Mouse (Mus musculus) midbrain, embryonic 14.5 days (tissue): ENCODE results near the gene Arhgap1. TPM values are rescaled to one million over a fixed set of nuclear protein-coding genes. Genes with fewer than 3 reads are reported as not detected.

Source experiments
- ATAC-seq: fragments of 200-750 bp; cut with Nextera tagmentation; 2 replicates; pipeline ENCODE4 v1.8.0; 2017; ENCODE audit warnings: moderate number of reproducible peaks, moderate library complexity; ENCODE audit not compliant: low FRiP score, low TSS enrichment
- DNase-seq: peaks from one replicate; pipeline ENCODE4 v3.0.0-alpha.2; 2015
- H3K27ac ChIP-seq: fragments of 300-500 bp; sonication (generic); replicated peaks from 2 replicates; pipeline ENCODE4 v1.5.1; 2014; ENCODE audit warnings: mild to moderate bottlenecking, low read depth, low read length, moderate library complexity
- H3K27me3 ChIP-seq: fragments of 300-500 bp; sonication (generic); 2 replicates; pipeline ENCODE4 v1.6.1; 2014; ENCODE audit warnings: low read length, control low read depth, mixed read lengths; ENCODE audit not compliant: control insufficient read depth, insufficient read depth
- H3K36me3 ChIP-seq: fragments of 300-500 bp; sonication (generic); 2 replicates; pipeline ENCODE4 v1.6.1; 2014; ENCODE audit warnings: low read length, control low read depth; ENCODE audit not compliant: control insufficient read depth, insufficient read depth
- H3K4me1 ChIP-seq: fragments of 300-500 bp; sonication (generic); 2 replicates; pipeline ENCODE4 v1.6.1; 2014; ENCODE audit warnings: mild to moderate bottlenecking, antibody characterized with exemption, low read length, control low read depth; ENCODE audit not compliant: control insufficient read depth, insufficient read depth
- H3K4me2 ChIP-seq: fragments of 300-500 bp; sonication (generic); 2 replicates; pipeline ENCODE4 v1.6.1; 2014; ENCODE audit warnings: mild to moderate bottlenecking, low read length, moderate library complexity
- H3K4me3 ChIP-seq: fragments of 300-500 bp; sonication (generic); replicated peaks from 2 replicates; pipeline ENCODE4 v1.5.1; 2014; ENCODE audit warnings: low read depth, low read length
- H3K9ac ChIP-seq: fragments of 300-500 bp; sonication (generic); replicated peaks from 2 replicates; pipeline ENCODE4 v1.6.1; 2014; ENCODE audit warnings: mild to moderate bottlenecking, low read length, moderate library complexity
- H3K9me3 ChIP-seq: fragments of 300-500 bp; sonication (generic); 2 replicates; pipeline ENCODE4 v1.6.1; 2016; ENCODE audit warnings: low read length, control low read depth, mixed read lengths; ENCODE audit not compliant: control insufficient read depth
- WGBS: fragments of 180-500 bp; shearing (Covaris S2); extraction: QIAGEN DNeasy Blood & Tissue Kit; methylation state at CpG from one replicate; pipeline ENCODE4 v1.1.7; 2014; 5-methylcytosine and 5-hydroxymethylcytosine counted together
- polyA plus RNA-seq: library from polyadenylated mRNA; unstranded; fragments of >200 nt; fragmentation: Nextera tagmentation; extraction: Ambion mirVana; gene quantifications from 2 replicates; pipeline ENCODE4 v1.2.1, GENCODE M21; 2014

Gene Arhgap1
- polyA plus RNA-seq, 1 experiment from 2014 or later, result 101 TPM

DNA sequence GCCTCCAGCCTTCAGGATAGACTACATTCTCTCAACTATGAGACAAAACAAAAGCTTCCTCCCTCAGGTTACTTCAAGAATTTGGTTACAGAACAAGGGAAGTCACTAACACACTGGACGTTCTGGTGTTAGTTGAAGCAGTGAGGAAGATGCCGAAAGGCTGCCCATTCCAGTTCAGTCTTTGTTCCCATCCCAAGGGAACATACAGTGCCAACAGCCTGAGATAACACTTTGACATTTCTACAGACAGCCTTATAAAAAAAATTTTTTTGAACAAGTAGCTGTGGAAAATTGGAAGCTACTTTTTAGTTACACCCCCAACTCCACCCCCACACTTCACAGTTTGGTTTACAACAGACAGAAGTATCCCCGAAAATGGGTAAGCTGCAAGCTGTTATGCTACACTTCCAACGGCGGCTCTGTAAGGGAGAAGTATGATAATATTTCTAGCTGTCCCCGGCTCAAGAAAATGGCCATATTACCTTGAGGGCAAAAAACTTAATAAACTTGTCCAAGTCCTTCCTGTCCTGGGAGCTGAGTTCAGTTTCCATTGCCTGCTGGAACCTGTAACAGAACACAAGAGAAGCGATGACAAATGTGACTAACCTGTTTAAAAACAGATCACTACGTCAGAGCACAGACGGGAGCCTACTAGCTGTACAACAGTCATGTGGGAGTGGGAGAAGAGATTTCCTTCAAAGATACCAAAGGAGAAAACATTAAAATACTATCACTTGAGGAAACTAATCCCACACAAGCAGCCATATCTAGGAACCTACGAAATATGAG, 46.0 kb downstream of the Arhgap1 start:
- Histone ChIP-seq H3K27ac (no peak overlapping the region), H3K27me3 (no peaks in the 10 kb centered on the region), H3K36me3 (peaks cover 35% of the 10 kb centered on the region), H3K9me3 (no peaks in the 10 kb centered on the region), H3K9ac (no peak overlapping the region), H3K4me1 (no peaks in the 10 kb centered on the region), H3K4me3 (no peak overlapping the region), H3K4me2 (no peak overlapping the region)
- WGBS, result 94% methylated on average over 10 of the region's 10 CpGs
- DNase-seq (no peak), ATAC-seq (no peak)

- H3K4me1 ChIP-seq, result no peaks in the 10 kb centered on the region
- no peaks in the 10 kb centered on the region for H3K9me3 ChIP-seq
- H3K36me3 ChIP-seq, result peaks cover 30% of the 10 kb centered on the region
- H3K27me3 ChIP-seq, result no peaks in the 10 kb centered on the region
- 88% methylated on average over 1 of the region's 1 CpGs for WGBS
- no peak for ATAC-seq
- H3K27ac ChIP-seq, result no peak overlapping the region
- H3K4me2 ChIP-seq, result no peak overlapping the region
- H3K4me3 ChIP-seq, result no peak overlapping the region
- H3K9ac ChIP-seq, result no peak overlapping the region
- no peak for DNase-seq
Observed at GRCm38 (mm10) chr2:91696225-91696590, 46.5 kb downstream of the Arhgap1 start.

DNA sequence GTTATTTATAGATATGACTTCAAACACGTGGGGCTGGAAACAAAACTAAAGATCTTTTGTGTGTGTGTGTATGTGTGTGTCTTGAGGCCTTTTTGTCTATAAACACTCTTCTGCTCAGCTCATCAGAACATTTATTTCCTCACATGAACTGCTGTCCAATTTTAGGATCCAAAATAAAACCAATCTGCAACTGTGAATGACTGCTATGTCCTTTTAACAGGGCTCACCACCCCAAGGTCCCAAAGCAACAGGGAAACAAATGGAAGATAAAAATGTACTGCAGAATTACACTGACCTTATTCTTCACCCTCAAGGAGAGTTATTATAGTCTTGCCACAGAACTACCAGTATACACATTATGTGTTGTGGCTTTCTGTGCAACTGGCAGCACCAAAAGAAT, 49.6 kb downstream of the Arhgap1 start:
- no peak for ATAC-seq
- 86% methylated on average over 1 of the region's 1 CpGs for WGBS

DNA sequence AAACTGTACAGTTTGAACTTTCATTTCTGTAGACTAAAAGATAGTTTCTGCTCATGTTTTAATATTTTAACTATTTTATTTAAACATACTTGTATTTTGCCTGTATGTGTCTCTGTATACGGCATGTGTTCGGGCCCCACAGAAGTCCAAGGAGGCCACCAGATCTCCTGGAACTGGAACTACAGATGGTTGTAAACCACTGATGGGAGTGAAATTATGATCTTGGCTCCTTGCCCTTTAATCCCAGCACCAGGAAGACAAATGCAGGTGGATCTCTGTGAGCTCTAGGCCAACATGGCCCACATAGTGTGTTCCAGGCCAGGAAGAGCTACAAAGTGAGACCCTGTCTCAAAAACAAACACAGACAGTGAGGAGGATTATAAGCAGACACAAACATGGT, 51.7 kb downstream of the Arhgap1 start:
- no peak for DNase-seq
- no peaks in the 10 kb centered on the region for H3K27me3 ChIP-seq
- ATAC-seq, result no peak
- no peak overlapping the region for H3K4me3 ChIP-seq
- 97% methylated on average over 2 of the region's 2 CpGs for WGBS
- no peaks in the 10 kb centered on the region for H3K4me1 ChIP-seq
- no peak overlapping the region for H3K27ac ChIP-seq
- no peak overlapping the region for H3K4me2 ChIP-seq
- H3K36me3 ChIP-seq, result no peaks in the 10 kb centered on the region
- H3K9ac ChIP-seq, result no peak overlapping the region
- H3K9me3 ChIP-seq, result no peaks in the 10 kb centered on the region

More for the DNA sequence above, 49.6 kb downstream of the Arhgap1 start:
- Histone ChIP-seq H3K27ac (no peak overlapping the region), H3K4me1 (no peaks in the 10 kb centered on the region), H3K9me3 (no peaks in the 10 kb centered on the region), H3K27me3 (no peaks in the 10 kb centered on the region), H3K4me2 (no peak overlapping the region), H3K9ac (no peak overlapping the region), H3K4me3 (no peak overlapping the region), H3K36me3 (peaks cover 11% of the 10 kb centered on the region)
- no peak for DNase-seq

DNA sequence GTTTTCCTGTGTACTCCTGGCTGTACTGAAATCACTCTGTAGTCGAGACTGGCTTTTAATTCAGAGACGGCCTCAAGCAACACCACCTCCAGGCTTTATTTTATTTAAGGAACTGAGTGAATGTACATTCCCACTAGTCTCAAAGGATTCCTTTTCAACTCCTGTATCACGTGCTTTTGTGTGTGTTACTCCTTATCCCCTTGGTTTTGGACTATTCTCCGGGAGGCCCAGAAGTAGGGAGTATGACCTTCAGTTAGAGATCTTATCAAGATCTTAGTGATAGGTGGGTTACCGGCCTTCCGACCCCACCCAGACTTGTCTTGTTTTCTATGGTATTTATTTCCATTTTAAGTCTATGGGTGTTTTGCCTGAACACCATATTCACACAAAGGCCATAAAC, 56.1 kb downstream of the Arhgap1 start:
- no peaks in the 10 kb centered on the region for H3K9me3 ChIP-seq
- H3K4me1 ChIP-seq, result peaks cover 10% of the 10 kb centered on the region
- ATAC-seq, result no peak
- DNase-seq, result no peak
- no peaks in the 10 kb centered on the region for H3K36me3 ChIP-seq
- H3K4me2 ChIP-seq, result no peak overlapping the region
- no peak overlapping the region for H3K9ac ChIP-seq
- no peaks in the 10 kb centered on the region for H3K27me3 ChIP-seq
- H3K27ac ChIP-seq, result no peak overlapping the region
- H3K4me3 ChIP-seq, result no peak overlapping the region
- 88% methylated on average over 6 of the region's 6 CpGs for WGBS

DNA sequence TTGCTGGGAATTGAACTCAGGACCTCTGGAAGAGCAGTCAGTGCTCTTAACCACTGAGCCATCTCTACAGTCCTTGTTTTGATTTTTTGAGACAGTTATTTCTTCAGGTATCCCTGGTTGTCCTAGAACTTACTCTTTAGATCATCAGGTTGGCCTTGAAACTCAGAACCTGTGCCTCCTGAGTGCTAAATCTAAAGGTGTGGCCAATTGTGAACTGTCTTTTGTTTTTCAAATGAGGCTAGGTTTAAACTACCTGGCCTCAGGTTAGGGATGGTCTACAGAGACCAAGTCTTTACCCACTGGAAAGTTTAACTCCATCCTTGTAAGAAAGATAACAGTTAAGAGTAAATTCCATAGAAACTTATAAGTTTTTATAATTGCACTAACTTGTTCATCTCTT, 56.8 kb downstream of the Arhgap1 start:
- ATAC-seq, result no peak
- no peak overlapping the region for H3K4me3 ChIP-seq
- no peaks in the 10 kb centered on the region for H3K27me3 ChIP-seq
- peaks cover 12% of the 10 kb centered on the region for H3K4me1 ChIP-seq
- H3K27ac ChIP-seq, result no peak overlapping the region
- H3K9ac ChIP-seq, result no peak overlapping the region
- H3K4me2 ChIP-seq, result no peak overlapping the region
- H3K36me3 ChIP-seq, result no peaks in the 10 kb centered on the region
- DNase-seq, result no peak
- no peaks in the 10 kb centered on the region for H3K9me3 ChIP-seq

DNA sequence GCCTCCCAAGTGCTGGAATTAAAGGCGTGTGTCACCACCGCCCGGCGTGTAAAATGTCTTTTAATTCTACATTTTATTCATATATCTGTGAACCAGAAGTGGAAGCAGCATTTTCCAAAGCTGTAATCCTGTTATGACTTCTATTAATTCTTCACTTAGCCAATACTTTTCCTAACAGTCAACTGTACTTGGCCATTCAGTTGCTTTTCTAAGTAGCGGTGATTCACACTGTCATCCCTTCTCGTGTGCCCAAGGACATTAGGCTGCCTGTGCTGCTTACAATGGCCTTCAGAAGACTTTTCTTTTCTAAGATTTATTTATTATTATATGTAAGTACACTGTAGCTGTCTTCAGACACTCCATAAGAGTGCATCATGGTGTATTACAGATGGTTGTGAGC, 58.7 kb downstream of the Arhgap1 start:
- H3K4me2 ChIP-seq, result no peak overlapping the region
- 98% methylated on average over 6 of the region's 6 CpGs for WGBS
- ATAC-seq, result no peak

GRCm38 (mm10) chr2:91710272-91711234, 60.9 kb downstream of the Arhgap1 start, which contains the start of the genes Atg13 and Harbi1:
TSS of gene Atg13 (minus strand) at chr2:91710576.
TSS of gene Harbi1 (plus strand) at chr2:91710852.
- peak within 1 kb of the TSS; percentile 83 for H3K27ac ChIP-seq
- no peaks in the 10 kb centered on the region for H3K36me3 ChIP-seq
- H3K4me3 ChIP-seq, result peak within 1 kb of the TSS; percentile 93
- peak within 1 kb of the TSS; percentile 86 for H3K4me2 ChIP-seq
- peaks cover 16% of the 10 kb centered on the region for H3K4me1 ChIP-seq
- no peaks in the 10 kb centered on the region for H3K27me3 ChIP-seq
- peak within 1 kb of the TSS; percentile 80 for H3K9ac ChIP-seq
- no peaks in the 10 kb centered on the region for H3K9me3 ChIP-seq
- DNase-seq (peak; percentile 97), ATAC-seq (peak; percentile 99)
- under 1% methylated on average over 66 of the region's 66 CpGs for WGBS

More for the DNA sequence above, 58.7 kb downstream of the Arhgap1 start:
- Histone ChIP-seq H3K27ac (no peak overlapping the region), H3K27me3 (no peaks in the 10 kb centered on the region), H3K9ac (no peak overlapping the region), H3K4me3 (no peak overlapping the region), H3K9me3 (no peaks in the 10 kb centered on the region), H3K36me3 (no peaks in the 10 kb centered on the region), H3K4me1 (peaks cover 16% of the 10 kb centered on the region)
- DNase-seq, result no peak
